Mouse (Mus musculus) embryonic facial prominence, embryonic 15.5 days (tissue): ENCODE results near the gene Traf3ip3. TPM values are rescaled to one million over a fixed set of nuclear protein-coding genes. Genes with fewer than 3 reads are reported as not detected.
A peak's percentile ranks its signal among the peaks of the same experiment; 100 is the strongest.

ENCODE experiments used
- ATAC-seq: fragments of 200-750 bp; cut with Nextera tagmentation; 2 replicates; pipeline ENCODE4 v1.8.0; 2017; ENCODE audit warnings: low read depth, moderate TSS enrichment; ENCODE audit not compliant: insufficient number of reproducible peaks, low FRiP score, low TSS enrichment
- H3K27ac ChIP-seq: fragments of 300-500 bp; sonication (generic); replicated peaks from 2 replicates; pipeline ENCODE4 v1.5.1; 2015; ENCODE audit warnings: mild to moderate bottlenecking, inconsistent platforms
- H3K27me3 ChIP-seq: fragments of 300-500 bp; sonication (generic); 2 replicates; pipeline ENCODE4 v1.6.1; 2015; ENCODE audit warnings: inconsistent platforms
- H3K36me3 ChIP-seq: fragments of 300-500 bp; sonication (generic); 2 replicates; pipeline ENCODE4 v1.6.1; 2015; ENCODE audit warnings: mild to moderate bottlenecking, inconsistent platforms
- H3K4me1 ChIP-seq: fragments of 300-500 bp; sonication (generic); 2 replicates; pipeline ENCODE4 v1.6.1; 2015; ENCODE audit warnings: inconsistent platforms
- H3K4me2 ChIP-seq: fragments of 300-500 bp; sonication (generic); replicated peaks from 2 replicates; pipeline ENCODE4 v1.6.1; 2015; ENCODE audit warnings: mild to moderate bottlenecking, inconsistent platforms
- H3K4me3 ChIP-seq: fragments of 300-500 bp; sonication (generic); replicated peaks from 2 replicates; pipeline ENCODE4 v1.5.1; 2015; ENCODE audit warnings: mild to moderate bottlenecking, inconsistent platforms
- H3K9ac ChIP-seq: fragments of 300-500 bp; sonication (generic); 2 replicates; pipeline ENCODE4 v1.6.1; 2015; ENCODE audit warnings: inconsistent platforms
- H3K9me3 ChIP-seq: fragments of 300-500 bp; sonication (generic); replicated peaks from 2 replicates; pipeline ENCODE4 v1.6.1; 2016; ENCODE audit warnings: inconsistent platforms
- WGBS: fragments of 180-500 bp; shearing (Covaris S2); methylation state at CpG from one replicate; pipeline ENCODE4 v1.1.7; 2015; 5-methylcytosine and 5-hydroxymethylcytosine counted together
- polyA plus RNA-seq: library from polyadenylated mRNA; unstranded; fragments of >200 nt; fragmentation: Nextera tagmentation; extraction: Ambion mirVana; gene quantifications from 2 replicates; pipeline ENCODE4 v1.2.1, GENCODE M21; 2015

Gene Traf3ip3
- polyA plus RNA-seq, 1 experiment from 2014 or later, result 23.6 TPM

GRCm38 (mm10) chr1:193138669-193139068, 62.8 kb downstream of the Traf3ip3 start:
- Histone ChIP-seq H3K9ac (no peak overlapping the region), H3K9me3 (no peaks in the 10 kb centered on the region), H3K4me2 (no peak overlapping the region), H3K27ac (0 out of 2 replicates have a peak overlapping the region, but pooled peaks have one; percentile 28), H3K4me1 (peaks cover 28% of the 10 kb centered on the region; the same call in 1 of the 2 replicates), H3K36me3 (no peaks in the 10 kb centered on the region), H3K4me3 (no peak overlapping the region), H3K27me3 (no peaks in the 10 kb centered on the region)
- 46% methylated on average over 3 of the region's 3 CpGs for WGBS
- no peak for ATAC-seq

- H3K36me3 ChIP-seq, result no peaks in the 10 kb centered on the region
- H3K27me3 ChIP-seq, result no peaks in the 10 kb centered on the region
- no peak for ATAC-seq
- H3K9ac ChIP-seq, result no peak overlapping the region
- H3K27ac ChIP-seq, result 0 out of 2 replicates have a peak overlapping the region, but pooled peaks have one; percentile 28
- 20% methylated on average over 7 of the region's 7 CpGs for WGBS
- H3K4me1 ChIP-seq, result peaks cover 27% of the 10 kb centered on the region; the same call in 1 of the 2 replicates
- H3K9me3 ChIP-seq, result no peaks in the 10 kb centered on the region
- H3K4me2 ChIP-seq, result no peak overlapping the region
- no peak overlapping the region for H3K4me3 ChIP-seq
Observed at GRCm38 (mm10) chr1:193138087-193138486, 63.4 kb downstream of the Traf3ip3 start.

GRCm38 (mm10) chr1:193133726-193134125, 67.8 kb downstream of the Traf3ip3 start:
- H3K4me3 ChIP-seq, result no peak overlapping the region
- no peak overlapping the region for H3K9ac ChIP-seq
- no peaks in the 10 kb centered on the region for H3K27me3 ChIP-seq
- H3K4me2 ChIP-seq, result no peak overlapping the region
- 86% methylated on average over 1 of the region's 1 CpGs for WGBS
- no peak for ATAC-seq
- no peaks in the 10 kb centered on the region for H3K36me3 ChIP-seq
- no peaks in the 10 kb centered on the region for H3K9me3 ChIP-seq
- peaks cover 18% of the 10 kb centered on the region for H3K4me1 ChIP-seq
- no peak overlapping the region for H3K27ac ChIP-seq

- H3K27me3 ChIP-seq, result no peaks in the 10 kb centered on the region
- no peak overlapping the region for H3K4me2 ChIP-seq
- peaks cover 8% of the 10 kb centered on the region for H3K36me3 ChIP-seq
- peaks cover 13% of the 10 kb centered on the region for H3K4me1 ChIP-seq
- H3K9me3 ChIP-seq, result no peaks in the 10 kb centered on the region
- H3K27ac ChIP-seq, result no peak overlapping the region
- H3K9ac ChIP-seq, result no peak overlapping the region
- no peak overlapping the region for H3K4me3 ChIP-seq
- ATAC-seq, result no peak
Observed at GRCm38 (mm10) chr1:193132385-193132784, 69.1 kb downstream of the Traf3ip3 start.

- WGBS, result 84% methylated on average over 6 of the region's 6 CpGs
- Histone ChIP-seq H3K27ac (no peak overlapping the region), H3K4me1 (peaks cover 13% of the 10 kb centered on the region), H3K27me3 (no peaks in the 10 kb centered on the region), H3K9ac (no peak overlapping the region), H3K9me3 (no peaks in the 10 kb centered on the region), H3K4me2 (no peak overlapping the region), H3K4me3 (no peak overlapping the region), H3K36me3 (peaks cover 18% of the 10 kb centered on the region)
- ATAC-seq, result no peak
Observed at GRCm38 (mm10) chr1:193131311-193131948, 70.1 kb downstream of the Traf3ip3 start.

GRCm38 (mm10) chr1:193130839-193131238, 70.7 kb downstream of the Traf3ip3 start:
- Histone ChIP-seq H3K4me3 (peak overlapping the region; percentile 96; the same call in 1 of the 2 replicates), H3K36me3 (peaks cover 19% of the 10 kb centered on the region), H3K9me3 (no peaks in the 10 kb centered on the region), H3K9ac (no peak overlapping the region), H3K27ac (no peak overlapping the region), H3K27me3 (no peaks in the 10 kb centered on the region), H3K4me1 (peaks cover 13% of the 10 kb centered on the region), H3K4me2 (peak overlapping the region; percentile 69; the same call in 1 of the 2 replicates)
- no peak for ATAC-seq
- WGBS, result 76% methylated on average over 8 of the region's 8 CpGs

- no peak for ATAC-seq
- peaks cover 19% of the 10 kb centered on the region for H3K36me3 ChIP-seq
- no peaks in the 10 kb centered on the region for H3K27me3 ChIP-seq
- H3K9me3 ChIP-seq, result no peaks in the 10 kb centered on the region
- peaks cover 13% of the 10 kb centered on the region for H3K4me1 ChIP-seq
- peak overlapping the region; percentile 96 for H3K4me3 ChIP-seq
- H3K27ac ChIP-seq, result no peak overlapping the region
- no peak overlapping the region for H3K9ac ChIP-seq
- H3K4me2 ChIP-seq, result peak overlapping the region; percentile 69
- 27% methylated on average over 11 of the region's 11 CpGs for WGBS
Observed at GRCm38 (mm10) chr1:193130456-193130825, 71.1 kb downstream of the Traf3ip3 start.

GRCm38 (mm10) chr1:193129786-193130455, 71.6 kb downstream of the Traf3ip3 start, which contains the start of gene Diexf:
Gene Diexf, minus strand, starts transcription at chr1:193130272.
- Histone ChIP-seq H3K27me3 (no peaks in the 10 kb centered on the region), H3K36me3 (peaks cover 19% of the 10 kb centered on the region), H3K27ac (0 out of 2 replicates have a peak within 1 kb of the TSS, but pooled peaks have one; percentile 36), H3K4me3 (peak within 1 kb of the TSS; percentile 96), H3K4me1 (peaks cover 13% of the 10 kb centered on the region), H3K4me2 (peak within 1 kb of the TSS; percentile 69), H3K9me3 (no peaks in the 10 kb centered on the region), H3K9ac (peak within 1 kb of the TSS; percentile 90)
- under 1% methylated on average over 61 of the region's 61 CpGs for WGBS
- peak; percentile 86 for ATAC-seq

GRCm38 (mm10) chr1:193129321-193129720, 72.2 kb downstream of the Traf3ip3 start:
- ATAC-seq, result no peak
- Histone ChIP-seq H3K4me2 (peak overlapping the region; percentile 69), H3K4me1 (peaks cover 13% of the 10 kb centered on the region), H3K27me3 (no peaks in the 10 kb centered on the region), H3K9ac (peak overlapping the region; percentile 90), H3K36me3 (peaks cover 22% of the 10 kb centered on the region), H3K9me3 (no peaks in the 10 kb centered on the region), H3K4me3 (peak overlapping the region; percentile 96), H3K27ac (no peak overlapping the region)
- 22% methylated on average over 5 of the region's 5 CpGs for WGBS

GRCm38 (mm10) chr1:193128055-193128454, 73.4 kb downstream of the Traf3ip3 start:
- Histone ChIP-seq H3K4me2 (no peak overlapping the region), H3K27ac (no peak overlapping the region), H3K4me1 (peaks cover 13% of the 10 kb centered on the region), H3K27me3 (no peaks in the 10 kb centered on the region), H3K4me3 (no peak overlapping the region), H3K9ac (no peak overlapping the region), H3K9me3 (no peaks in the 10 kb centered on the region), H3K36me3 (peaks cover 33% of the 10 kb centered on the region)
- no peak for ATAC-seq
- WGBS, result 88% methylated on average over 6 of the region's 6 CpGs

- no peak overlapping the region for H3K9ac ChIP-seq
- no peak overlapping the region for H3K27ac ChIP-seq
- H3K4me1 ChIP-seq, result peaks cover 13% of the 10 kb centered on the region
- no peak for ATAC-seq
- H3K4me3 ChIP-seq, result no peak overlapping the region
- WGBS, result 67% methylated on average over 4 of the region's 4 CpGs
- H3K36me3 ChIP-seq, result peaks cover 55% of the 10 kb centered on the region
- no peaks in the 10 kb centered on the region for H3K27me3 ChIP-seq
- H3K9me3 ChIP-seq, result no peaks in the 10 kb centered on the region
- no peak overlapping the region for H3K4me2 ChIP-seq
Observed at GRCm38 (mm10) chr1:193125835-193126234, 75.7 kb downstream of the Traf3ip3 start.
